Mouse (Mus musculus): Measurements from ENCODE around the gene Ube2d3. TPM values are rescaled to one million over a fixed set of nuclear protein-coding genes. Genes with fewer than 3 reads are reported as not detected.
"Not testable (repeated sequence)": the region's sequence is repeated elsewhere in the genome, so short reads cannot be mapped to it uniquely, and the experiment has no call there.

Ube2d3 gene
- polyA plus RNA-seq, 2 experiments from 2014 or later = 387 to 403 TPM

GRCm38 (mm10) chr3:135497956-135498355, 60.0 kb downstream of the Ube2d3 start:
- ATAC-seq = not testable (repeated sequence)

GRCm38 (mm10) chr3:135498891-135499290, 60.9 kb downstream of the Ube2d3 start:
- no peak for ATAC-seq

GRCm38 (mm10) chr3:135503160-135503559, 65.2 kb downstream of the Ube2d3 start:
- no peak for ATAC-seq

- peak; percentile 79 for ATAC-seq
Observed at GRCm38 (mm10) chr3:135505369-135505909, 67.5 kb downstream of the Ube2d3 start.

- no peak for ATAC-seq
Observed at GRCm38 (mm10) chr3:135505916-135506482, 68.0 kb downstream of the Ube2d3 start.

- no peak for ATAC-seq
Observed at GRCm38 (mm10) chr3:135507506-135507905, 69.6 kb downstream of the Ube2d3 start.

GRCm38 (mm10) chr3:135508191-135508590, 70.2 kb downstream of the Ube2d3 start:
- no peak for ATAC-seq

- ATAC-seq = no peak
Observed at GRCm38 (mm10) chr3:135510372-135510771, 72.4 kb downstream of the Ube2d3 start.

- no peak for ATAC-seq
Observed at GRCm38 (mm10) chr3:135511683-135512082, 73.7 kb downstream of the Ube2d3 start.

GRCm38 (mm10) chr3:135513270-135513669, 75.3 kb downstream of the Ube2d3 start:
- ATAC-seq = peak; percentile 84

- ATAC-seq = peak; percentile 30
Observed at GRCm38 (mm10) chr3:135513800-135514425, 76.0 kb downstream of the Ube2d3 start.

GRCm38 (mm10) chr3:135515246-135515645, 77.3 kb downstream of the Ube2d3 start:
- no peak for ATAC-seq

- ATAC-seq = peak; percentile 30
Observed at GRCm38 (mm10) chr3:135516891-135517290, 78.9 kb downstream of the Ube2d3 start.

Other genes with a start within 250 kb of the Ube2d3 start
- 10 to 100 TPM in 1 of 2 experiments, 1 to 10 TPM in 1; 9.3 to 10.8 TPM for gene Cenpe, start 225.6 kb upstream of the Ube2d3 start, polyA plus RNA-seq (2017; shearing (Covaris generic))
- gene Bdh2, start 156.9 kb upstream of the Ube2d3 start, polyA plus RNA-seq (2017; shearing (Covaris generic)) = not detected
- gene Slc9b2, start 130.4 kb upstream of the Ube2d3 start, polyA plus RNA-seq (2017; shearing (Covaris generic)) = 10 to 100 TPM; 14.2 to 17.1 TPM
- under 1 TPM; 0.29 to 0.48 TPM for gene Slc9b1, start 90.1 kb upstream of the Ube2d3 start, polyA plus RNA-seq (2017; shearing (Covaris generic))
- gene Cisd2, start 14.2 kb upstream of the Ube2d3 start, polyA plus RNA-seq (2017; shearing (Covaris generic)) = 10 to 100 TPM; 59.1 to 73.2 TPM
- gene Manba, start 47.5 kb downstream of the Ube2d3 start, polyA plus RNA-seq (2017; shearing (Covaris generic)) = 10 to 100 TPM; 16.9 to 20.9 TPM